Mouse (Mus musculus) liver, embryonic 11.5 days (tissue): ENCODE results near the gene Abca4. TPM values are rescaled to one million over a fixed set of nuclear protein-coding genes. Genes with fewer than 3 reads are reported as not detected.
"Not testable (repeated sequence)": the region's sequence is repeated elsewhere in the genome, so short reads cannot be mapped to it uniquely, and the experiment has no call there.

Experiments
- ATAC-seq: fragments of 200-750 bp; cut with Nextera tagmentation; replicated peaks from 2 replicates; pipeline ENCODE4 v1.8.0; 2017; ENCODE audit warnings: moderate number of reproducible peaks, mild to moderate bottlenecking, moderate TSS enrichment, moderate library complexity; ENCODE audit not compliant: low FRiP score
- DNase-seq: peaks from one replicate; pipeline ENCODE4 v3.0.0-alpha.2; 2017; ENCODE audit warnings: low spot score
- H3K27ac ChIP-seq: fragments of 300-500 bp; sonication (generic); 2 replicates; pipeline ENCODE4 v1.5.1; 2014; ENCODE audit warnings: mild to moderate bottlenecking, low read depth, low read length, control low read depth
- H3K27me3 ChIP-seq: fragments of 300-500 bp; sonication (generic); replicated peaks from 2 replicates; pipeline ENCODE4 v1.6.1; 2014; ENCODE audit warnings: low read length, mixed read lengths; ENCODE audit not compliant: control insufficient read depth, insufficient read depth
- H3K36me3 ChIP-seq: fragments of 300-500 bp; sonication (generic); 2 replicates; pipeline ENCODE4 v1.6.1; 2014; ENCODE audit warnings: mild to moderate bottlenecking, low read length, moderate library complexity, mixed read lengths; ENCODE audit not compliant: control insufficient read depth, insufficient read depth
- H3K4me1 ChIP-seq: fragments of 300-500 bp; sonication (generic); replicated peaks from 2 replicates; pipeline ENCODE4 v1.6.1; 2014; ENCODE audit warnings: low read length, mixed read lengths; ENCODE audit not compliant: control insufficient read depth, insufficient read depth
- H3K4me2 ChIP-seq: fragments of 300-500 bp; sonication (generic); 2 replicates; pipeline ENCODE4 v1.6.1; 2014; ENCODE audit warnings: mild to moderate bottlenecking, control low read depth, moderate library complexity
- H3K4me3 ChIP-seq: fragments of 300-500 bp; sonication (generic); 2 replicates; pipeline ENCODE4 v1.5.1; 2014; ENCODE audit warnings: low read depth, low read length, control low read depth
- H3K9ac ChIP-seq: fragments of 300-500 bp; sonication (generic); 2 replicates; pipeline ENCODE4 v1.6.1; 2014; ENCODE audit warnings: low read depth, low read length, control low read depth
- H3K9me3 ChIP-seq: fragments of 300-500 bp; sonication (generic); 2 replicates; pipeline ENCODE4 v1.6.1; 2016; ENCODE audit warnings: low read length, inconsistent platforms, mixed read lengths; ENCODE audit not compliant: control insufficient read depth
- WGBS: fragments of 180-500 bp; shearing (Covaris S2); extraction: QIAGEN DNeasy Blood & Tissue Kit; methylation state at CpG from one replicate; pipeline ENCODE4 v1.1.7; 2014; 5-methylcytosine and 5-hydroxymethylcytosine counted together
- polyA plus RNA-seq: library from polyadenylated mRNA; unstranded; fragments of >200 nt; fragmentation: Nextera tagmentation; extraction: Ambion mirVana; gene quantifications from 2 replicates; pipeline ENCODE4 v1.2.1, GENCODE M21; 2014

Gene Abca4
- polyA plus RNA-seq, 1 experiment from 2014 or later = 3.2 TPM

- H3K4me2 ChIP-seq = no peak overlapping the region
- WGBS = 82% methylated on average over 3 of the region's 3 CpGs
- H3K27ac ChIP-seq = no peak overlapping the region
- DNase-seq (no peak), ATAC-seq (no peak)
- H3K36me3 ChIP-seq = no peaks in the 10 kb centered on the region
- H3K9me3 ChIP-seq = no peaks in the 10 kb centered on the region
- H3K4me1 ChIP-seq = no peaks in the 10 kb centered on the region
- no peak overlapping the region for H3K9ac ChIP-seq
- H3K27me3 ChIP-seq = no peaks in the 10 kb centered on the region
- H3K4me3 ChIP-seq = no peak overlapping the region
Measured at GRCm38 (mm10) chr3:122221240-122222036, 177.2 kb downstream of the Abca4 start.

GRCm38 (mm10) chr3:122226972-122227371, 182.7 kb downstream of the Abca4 start:
- not testable (repeated sequence) for H3K9ac ChIP-seq, H3K4me3 ChIP-seq, H3K27ac ChIP-seq, H3K9me3 ChIP-seq, H3K27me3 ChIP-seq, H3K36me3 ChIP-seq, ATAC-seq, H3K4me2 ChIP-seq, DNase-seq, H3K4me1 ChIP-seq
- WGBS = 72% methylated on average over 6 of the region's 6 CpGs

Other genes starting within 250 kb of the Abca4 start
- 41.5 and 49.1 TPM in 2 replicates for gene Abcd3, start 229.1 kb upstream of the Abca4 start, polyA plus RNA-seq
- 24.1 and 25.5 TPM in 2 replicates for gene Arhgap29, start 91.9 kb upstream of the Abca4 start, polyA plus RNA-seq
- 367 and 406 TPM in 2 replicates for gene Gclm, start 201.1 kb downstream of the Abca4 start, polyA plus RNA-seq
- 93.7 and 102 TPM in 2 replicates for gene Dnttip2, start 229.9 kb downstream of the Abca4 start, polyA plus RNA-seq
- 10.1 and 12.2 TPM in 2 replicates for gene Bcar3, start 249.7 kb downstream of the Abca4 start, polyA plus RNA-seq